Mouse (Mus musculus): ENCODE data around the gene Wnt10a. TPM values are rescaled to one million over a fixed set of nuclear protein-coding genes. Genes with fewer than 3 reads are reported as not detected.

Wnt10a gene
- polyA plus RNA-seq, 1 experiment from 2014 or later, result 0.18 TPM

DNA sequence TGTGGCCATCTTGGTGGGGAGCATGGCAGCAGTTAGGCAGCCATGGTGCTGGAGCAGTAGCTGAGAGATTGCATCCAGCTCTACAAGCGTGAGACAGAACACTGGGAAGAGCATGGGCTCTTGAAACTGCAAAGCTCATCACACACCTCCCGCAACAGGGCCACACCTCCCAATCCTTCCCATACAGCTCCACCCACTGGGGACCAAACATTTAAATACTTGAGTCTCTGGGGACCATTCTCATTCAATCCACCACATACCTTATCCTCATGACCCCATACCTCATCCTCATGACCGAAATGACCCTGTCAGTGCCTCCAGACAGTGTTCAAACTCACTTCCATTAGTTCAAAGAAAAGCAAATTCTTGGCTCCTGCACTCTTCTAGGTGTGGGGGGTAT, 41.9 kb downstream of the Wnt10a start:
- peaks cover 5% of the 10 kb centered on the region for H3K27me3 ChIP-seq (ENCODE audit: insufficient read depth, low read length)
- H3K36me3 ChIP-seq (replicated peaks; ENCODE audit: insufficient read depth, low read length), result no peaks in the 10 kb centered on the region
- H3K27ac ChIP-seq (ENCODE audit: low read depth), result no peak overlapping the region
- no peak overlapping the region for H3K4me3 ChIP-seq (ENCODE audit: low read depth, low read length)
- H3K4me1 ChIP-seq (ENCODE audit: insufficient read depth), result no peaks in the 10 kb centered on the region
- TF ChIP-seq EP300 (IDR thresholded peaks at IDR 0.05; ENCODE audit: low read depth) (no peak), CTCF (IDR thresholded peaks at IDR 0.05; ENCODE audit: low read depth) (no peak)
- H3K9me3 ChIP-seq (ENCODE audit: low read length), result no peaks in the 10 kb centered on the region
- H3K9ac ChIP-seq (replicated peaks), result no peak overlapping the region
- no peak overlapping the region for H3K4me2 ChIP-seq (ENCODE audit: low read depth, low read length)
- DNase-seq (no peak), ATAC-seq (no peak)
- WGBS (ENCODE audit: insufficient replicate concordance), result 77% methylated on average over 3 of the region's 3 CpGs

DNA sequence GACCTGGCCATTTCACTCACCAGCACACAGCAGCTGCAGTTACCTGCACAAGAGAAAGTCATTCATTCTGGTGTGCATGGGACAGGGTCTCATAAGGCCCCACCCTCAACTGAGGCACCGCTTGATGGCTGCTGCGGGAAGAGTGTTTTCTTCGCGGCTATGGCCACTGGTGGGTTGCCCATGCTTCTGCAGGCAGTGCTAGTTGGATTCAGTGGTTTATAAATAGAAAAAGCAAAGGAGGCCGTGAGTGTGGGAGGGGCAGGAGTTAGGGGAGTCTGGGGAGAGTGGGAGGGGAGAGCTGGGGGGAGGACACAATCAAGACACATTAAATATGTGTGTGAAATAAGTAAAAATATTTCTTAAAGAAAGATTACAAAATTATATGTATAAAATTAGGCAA, 51.8 kb downstream of the Wnt10a start:
- Histone ChIP-seq H3K27ac (ENCODE audit: low read depth) (no peak overlapping the region), H3K27me3 (ENCODE audit: insufficient read depth, low read length) (0 out of 2 replicates have a peak, but pooled peaks cover 3% of the 10 kb centered on the region), H3K36me3 (replicated peaks; ENCODE audit: insufficient read depth, low read length) (no peaks in the 10 kb centered on the region), H3K4me3 (ENCODE audit: low read depth, low read length) (no peak overlapping the region), H3K4me2 (ENCODE audit: low read depth, low read length) (no peak overlapping the region), H3K9ac (replicated peaks) (no peak overlapping the region), H3K4me1 (ENCODE audit: insufficient read depth) (no peaks in the 10 kb centered on the region), H3K9me3 (ENCODE audit: low read length) (no peaks in the 10 kb centered on the region)
- DNase-seq (no peak), ATAC-seq (no peak)
- TF ChIP-seq CTCF (IDR thresholded peaks at IDR 0.05; ENCODE audit: low read depth), result no peak
- WGBS (ENCODE audit: insufficient replicate concordance), result 78% methylated on average over 5 of the region's 5 CpGs

DNA sequence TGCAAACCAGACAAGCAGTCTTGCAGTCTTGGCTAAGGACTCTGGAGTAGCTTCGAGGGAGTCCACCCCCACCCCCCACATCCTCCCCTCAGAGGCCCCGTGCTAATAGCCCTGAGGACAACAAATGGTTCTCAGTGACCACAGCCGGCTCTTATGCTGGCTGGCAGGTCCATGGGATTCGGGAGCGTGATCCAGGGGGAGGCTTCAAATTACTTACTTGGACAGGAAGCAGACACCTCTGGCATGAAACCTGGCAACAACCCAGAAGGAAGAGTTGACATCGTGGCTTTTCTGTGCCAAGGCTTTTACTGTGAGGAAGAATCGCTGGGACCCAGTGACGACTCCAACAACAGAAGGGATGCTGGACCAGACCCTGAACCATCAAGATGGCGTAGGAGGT, 55.0 kb downstream of the Wnt10a start:
- Histone ChIP-seq H3K9me3 (ENCODE audit: low read length) (no peaks in the 10 kb centered on the region), H3K4me2 (ENCODE audit: low read depth, low read length) (no peak overlapping the region), H3K27ac (ENCODE audit: low read depth) (no peak overlapping the region), H3K4me1 (ENCODE audit: insufficient read depth) (no peaks in the 10 kb centered on the region), H3K27me3 (ENCODE audit: insufficient read depth, low read length) (peaks cover 17% of the 10 kb centered on the region), H3K9ac (replicated peaks) (no peak overlapping the region), H3K4me3 (ENCODE audit: low read depth, low read length) (no peak overlapping the region), H3K36me3 (replicated peaks; ENCODE audit: insufficient read depth, low read length) (no peaks in the 10 kb centered on the region)
- ATAC-seq (no peak), DNase-seq (no peak)
- 30% methylated on average over 9 of the region's 9 CpGs for WGBS (ENCODE audit: insufficient replicate concordance)
- TF ChIP-seq EP300 (IDR thresholded peaks at IDR 0.05; ENCODE audit: low read depth) (no peak), CTCF (IDR thresholded peaks at IDR 0.05; ENCODE audit: low read depth) (no peak)

DNA sequence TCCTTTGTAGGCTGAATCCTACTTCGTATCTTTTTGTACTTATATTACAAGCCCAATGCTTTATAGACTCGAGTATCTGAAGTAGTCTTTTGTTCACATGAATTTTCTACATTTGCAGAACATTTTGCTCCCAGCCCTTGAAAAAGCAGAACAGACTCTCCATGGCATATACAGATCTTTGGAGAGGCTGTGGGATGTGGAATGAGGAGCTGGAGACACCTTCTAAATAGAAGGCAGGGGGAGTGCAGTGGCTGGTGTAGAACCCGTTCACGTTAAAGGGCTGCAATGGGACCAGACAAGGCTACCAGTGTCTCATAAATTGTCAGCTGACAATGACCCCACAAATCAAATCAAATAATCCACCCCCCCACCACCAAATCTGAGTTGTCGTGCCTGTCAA, 57.6 kb downstream of the Wnt10a start:
- peaks cover 39% of the 10 kb centered on the region for H3K27me3 ChIP-seq (ENCODE audit: insufficient read depth, low read length)
- no peak overlapping the region for H3K4me2 ChIP-seq (ENCODE audit: low read depth, low read length)
- H3K4me1 ChIP-seq (ENCODE audit: insufficient read depth), result no peaks in the 10 kb centered on the region
- H3K27ac ChIP-seq (ENCODE audit: low read depth), result no peak overlapping the region
- H3K36me3 ChIP-seq (replicated peaks; ENCODE audit: insufficient read depth, low read length), result no peaks in the 10 kb centered on the region
- DNase-seq (no peak), ATAC-seq (no peak)
- no peaks in the 10 kb centered on the region for H3K9me3 ChIP-seq (ENCODE audit: low read length)
- H3K4me3 ChIP-seq (ENCODE audit: low read depth, low read length), result no peak overlapping the region
- no peak overlapping the region for H3K9ac ChIP-seq (replicated peaks)
- no peak for TF ChIP-seq EP300 (IDR thresholded peaks at IDR 0.05; ENCODE audit: low read depth)
- TF ChIP-seq CTCF (IDR thresholded peaks at IDR 0.05; ENCODE audit: low read depth), result no peak
- 54% methylated on average over 5 of the region's 5 CpGs for WGBS (ENCODE audit: insufficient replicate concordance)

DNA sequence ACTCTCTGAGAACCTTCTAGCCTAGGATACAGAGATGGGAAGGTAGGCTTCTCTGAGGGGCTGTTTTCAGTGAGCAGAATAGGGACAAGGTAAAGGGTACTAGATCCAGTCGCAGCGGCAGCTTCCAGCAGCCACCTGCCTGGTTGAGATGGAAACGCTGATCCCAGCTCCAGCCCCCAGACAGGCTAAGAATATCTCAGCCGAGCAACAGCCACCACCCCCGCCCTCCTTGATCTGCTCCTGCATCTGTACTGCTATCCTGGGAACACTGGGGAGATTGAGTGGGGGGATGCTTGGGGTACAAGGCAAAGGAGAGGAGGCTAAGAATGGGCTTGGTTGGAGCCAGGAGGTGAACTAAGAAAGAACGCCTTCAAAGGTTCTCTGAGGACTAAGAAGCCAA, 58.9 kb downstream of the Wnt10a start:
- no peaks in the 10 kb centered on the region; the same call in 1 of the 2 replicates for H3K4me1 ChIP-seq (ENCODE audit: insufficient read depth)
- TF ChIP-seq EP300 (IDR thresholded peaks at IDR 0.05; ENCODE audit: low read depth) (no peak), CTCF (IDR thresholded peaks at IDR 0.05; ENCODE audit: low read depth) (no peak)
- ATAC-seq (no peak), DNase-seq (no peak)
- no peak overlapping the region for H3K9ac ChIP-seq (replicated peaks)
- H3K27me3 ChIP-seq (ENCODE audit: insufficient read depth, low read length), result peaks cover 53% of the 10 kb centered on the region
- H3K4me2 ChIP-seq (ENCODE audit: low read depth, low read length), result no peak overlapping the region
- no peaks in the 10 kb centered on the region for H3K9me3 ChIP-seq (ENCODE audit: low read length)
- no peak overlapping the region for H3K4me3 ChIP-seq (ENCODE audit: low read depth, low read length)
- no peaks in the 10 kb centered on the region for H3K36me3 ChIP-seq (replicated peaks; ENCODE audit: insufficient read depth, low read length)
- no peak overlapping the region for H3K27ac ChIP-seq (ENCODE audit: low read depth)
- 11% methylated on average over 6 of the region's 6 CpGs for WGBS (ENCODE audit: insufficient replicate concordance)

DNA sequence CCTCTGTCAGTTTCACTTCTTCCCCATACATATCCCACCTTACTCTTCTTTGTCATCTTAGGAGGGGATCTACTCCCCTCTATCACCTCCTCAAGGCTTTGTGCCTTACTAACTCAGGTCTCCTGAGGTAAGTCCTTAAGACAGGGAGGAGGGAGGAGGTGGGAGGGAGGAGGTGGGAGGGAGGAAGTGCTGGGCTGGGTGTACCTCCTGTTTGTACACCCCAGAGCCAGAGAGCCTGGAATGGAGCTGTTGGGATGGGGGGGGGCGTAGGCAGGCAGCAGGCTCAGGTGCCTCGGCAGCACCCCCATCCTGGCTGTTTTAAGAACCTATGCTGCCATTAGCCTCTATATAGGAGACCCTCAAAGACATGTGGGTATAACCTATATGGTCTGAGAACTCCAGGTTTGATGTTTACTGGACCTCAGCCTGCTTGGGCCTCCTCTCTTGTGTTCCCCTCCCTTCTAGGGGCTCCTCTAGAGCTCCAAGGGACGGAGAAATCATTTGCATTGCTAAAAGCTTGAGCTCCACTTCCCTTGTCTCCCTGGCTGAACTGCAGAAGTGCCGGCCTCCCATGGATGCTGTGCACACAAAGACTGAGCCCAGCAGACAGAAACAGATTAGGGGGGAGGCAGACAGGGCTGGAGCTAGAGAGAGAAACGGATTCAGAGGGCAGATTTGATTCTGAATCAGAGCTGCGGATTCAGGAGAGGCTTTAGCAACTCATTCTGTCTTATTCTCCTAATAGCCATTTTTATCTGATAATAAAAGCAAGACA, 59.9 kb downstream of the Wnt10a start:
- no peak overlapping the region for H3K4me3 ChIP-seq (ENCODE audit: low read depth, low read length)
- ATAC-seq (no peak), DNase-seq (no peak)
- peaks cover 62% of the 10 kb centered on the region for H3K27me3 ChIP-seq (ENCODE audit: insufficient read depth, low read length)
- H3K27ac ChIP-seq (ENCODE audit: low read depth), result no peak overlapping the region
- H3K36me3 ChIP-seq (replicated peaks; ENCODE audit: insufficient read depth, low read length), result no peaks in the 10 kb centered on the region
- no peak for TF ChIP-seq CTCF (IDR thresholded peaks at IDR 0.05; ENCODE audit: low read depth)
- TF ChIP-seq EP300 (IDR thresholded peaks at IDR 0.05; ENCODE audit: low read depth), result no peak
- H3K9me3 ChIP-seq (ENCODE audit: low read length), result no peaks in the 10 kb centered on the region
- H3K4me1 ChIP-seq (ENCODE audit: insufficient read depth), result peaks cover 3% of the 10 kb centered on the region; the same call in 1 of the 2 replicates
- WGBS (ENCODE audit: insufficient replicate concordance), result 4% methylated on average over 6 of the region's 6 CpGs
- no peak overlapping the region for H3K9ac ChIP-seq (replicated peaks)
- H3K4me2 ChIP-seq (ENCODE audit: low read depth, low read length), result no peak overlapping the region

Other genes with a start within 250 kb of the Wnt10a start
- 0.20 and 0.28 TPM in 2 replicates for gene Plcd4, start 248.6 kb upstream of the Wnt10a start, polyA plus RNA-seq (2015; fragmentation: Nextera tagmentation; extraction: Ambion mirVana)
- 4.9 and 5.4 TPM in 2 replicates for gene Usp37, start 247.2 kb upstream of the Wnt10a start, polyA plus RNA-seq (2015; fragmentation: Nextera tagmentation; extraction: Ambion mirVana)
- gene Zfp142, start 203.3 kb upstream of the Wnt10a start, polyA plus RNA-seq (2015; fragmentation: Nextera tagmentation; extraction: Ambion mirVana), result 0.77 and 1.1 TPM in 2 replicates
- gene Bcs1l, start 203.2 kb upstream of the Wnt10a start, polyA plus RNA-seq (2015; fragmentation: Nextera tagmentation; extraction: Ambion mirVana), result 5.2 and 5.8 TPM in 2 replicates
- 10.8 and 11.1 TPM in 2 replicates for gene Rnf25, start 190.1 kb upstream of the Wnt10a start, polyA plus RNA-seq (2015; fragmentation: Nextera tagmentation; extraction: Ambion mirVana)
- gene Stk36, start 190.1 kb upstream of the Wnt10a start, polyA plus RNA-seq (2015; fragmentation: Nextera tagmentation; extraction: Ambion mirVana), result 0.30 and 0.32 TPM in 2 replicates
- gene Ttll4, start 129.8 kb upstream of the Wnt10a start, polyA plus RNA-seq (2015; fragmentation: Nextera tagmentation; extraction: Ambion mirVana), result 2.4 and 2.5 TPM in 2 replicates
- gene Cyp27a1, start 77.9 kb upstream of the Wnt10a start, polyA plus RNA-seq (2015; fragmentation: Nextera tagmentation; extraction: Ambion mirVana), result 30.0 and 31.5 TPM in 2 replicates
- 0.04 and 0.11 TPM in 2 replicates for gene Prkag3, start 42.3 kb upstream of the Wnt10a start, polyA plus RNA-seq (2015; fragmentation: Nextera tagmentation; extraction: Ambion mirVana)
- gene Wnt6, start 19.6 kb upstream of the Wnt10a start, polyA plus RNA-seq (2015; fragmentation: Nextera tagmentation; extraction: Ambion mirVana), result 0.07 and 0.12 TPM in 2 replicates
- gene Cdk5r2, start 63.4 kb downstream of the Wnt10a start, polyA plus RNA-seq (2015; fragmentation: Nextera tagmentation; extraction: Ambion mirVana), result not detected in 2 replicates
- 0.19 and 0.20 TPM in 2 replicates for gene Fev, start 93.9 kb downstream of the Wnt10a start, polyA plus RNA-seq (2015; fragmentation: Nextera tagmentation; extraction: Ambion mirVana)
- not detected in 2 replicates for gene Cryba2, start 101.6 kb downstream of the Wnt10a start, polyA plus RNA-seq (2015; fragmentation: Nextera tagmentation; extraction: Ambion mirVana)
- not detected in 2 replicates for gene Cfap65, start 144.1 kb downstream of the Wnt10a start, polyA plus RNA-seq (2015; fragmentation: Nextera tagmentation; extraction: Ambion mirVana)
- 1.1 TPM in 2 replicates for gene Ihh, start 160.2 kb downstream of the Wnt10a start, polyA plus RNA-seq (2015; fragmentation: Nextera tagmentation; extraction: Ambion mirVana)

Data from liver, postnatal 0 days (tissue).